Mouse (Mus musculus) mouse embryonic stem cell (cell line): ENCODE data around the gene Traf3ip1.

Source experiments
- in situ Hi-C, 2 experiments: fragments of 300-500 bp; cut with MboI; formaldehyde crosslinking; loops; 1 replicate in 1 of 2; 3 replicates in 1 of 2; pipeline ENCODE4 v1.14.3; 2019 to 2020; ENCODE audit warnings: low sequenced_read_pairs in 2 of 2, low pct_unique_long_range_greater_than_20kb in 1 of 2, mixed read lengths in 1 of 2; ENCODE audit not compliant: unreplicated experiment in 1 of 2

Gene Traf3ip1

GRCm38 (mm10) chr1:91494457-91495140, at the start of gene Traf3ip1:
Traf3ip1 (plus strand) TSS chr1:91494647.
- in situ Hi-C loops = no loop called here

- in situ Hi-C loops = no loop called here
Measured at GRCm38 (mm10) chr1:91444841-91445830, 49.3 kb upstream of the Traf3ip1 start.

GRCm38 (mm10) chr1:91446060-91446459, 48.4 kb upstream of the Traf3ip1 start:
- in situ Hi-C loops = no loop called here

- in situ Hi-C loops = no loop called here
Measured at GRCm38 (mm10) chr1:91446511-91446910, 47.9 kb upstream of the Traf3ip1 start.

DNA sequence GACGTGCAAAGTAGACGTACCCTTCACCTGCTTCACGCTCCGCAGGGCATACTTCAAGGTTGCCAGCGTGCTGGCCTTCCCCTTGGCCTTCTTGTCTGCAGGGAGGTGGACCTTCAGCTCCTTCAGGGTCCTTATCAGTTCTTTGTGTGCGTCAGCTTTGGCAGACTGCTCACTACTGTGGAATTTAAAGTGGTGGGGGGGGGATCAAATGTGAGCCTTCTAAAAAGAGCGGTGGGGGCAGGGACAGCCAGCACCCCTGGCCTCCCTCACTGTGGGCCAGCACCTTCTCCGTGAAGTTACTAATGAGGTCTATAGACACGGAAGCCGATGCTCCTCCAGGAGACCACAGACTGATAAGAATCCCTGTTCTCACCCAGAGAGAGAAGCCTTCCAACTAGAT, 45.8 kb upstream of the Traf3ip1 start:
- in situ Hi-C loops = no loop called here

DNA sequence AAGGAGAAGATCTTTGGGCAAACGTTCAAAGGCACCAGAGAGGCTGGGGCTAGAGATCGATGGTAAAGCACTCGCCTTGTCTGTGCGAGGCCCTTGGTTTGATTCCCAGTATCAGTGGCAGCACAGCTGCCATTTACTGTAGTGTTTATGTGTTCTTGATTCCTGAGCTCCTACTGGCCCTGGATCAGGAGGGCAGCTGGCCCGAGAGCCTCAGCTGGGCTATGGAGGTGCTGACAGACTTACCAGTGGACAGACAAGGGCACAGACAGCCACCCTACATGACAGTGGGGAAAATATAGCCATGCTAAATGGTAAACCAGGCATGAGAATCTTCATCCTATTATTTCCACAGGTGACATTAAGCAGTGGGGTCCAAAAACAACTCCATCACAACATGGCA, 43.6 kb upstream of the Traf3ip1 start:
- in situ Hi-C loops = no loop called here

- in situ Hi-C loops = no loop called here
Measured at GRCm38 (mm10) chr1:91451547-91452084, 42.8 kb upstream of the Traf3ip1 start.

- in situ Hi-C loops = no loop called here
Measured at GRCm38 (mm10) chr1:91453932-91454331, 40.5 kb upstream of the Traf3ip1 start.

GRCm38 (mm10) chr1:91454366-91454765, 40.1 kb upstream of the Traf3ip1 start:
- in situ Hi-C loops = no loop called here

GRCm38 (mm10) chr1:91454927-91455326, 39.5 kb upstream of the Traf3ip1 start:
- in situ Hi-C loops = no loop called here

- in situ Hi-C loops = no loop called here
Measured at GRCm38 (mm10) chr1:91455661-91456161, 38.7 kb upstream of the Traf3ip1 start.

GRCm38 (mm10) chr1:91456301-91456801, 38.1 kb upstream of the Traf3ip1 start:
- in situ Hi-C loops = no loop called here

- in situ Hi-C loops = no loop called here
Measured at GRCm38 (mm10) chr1:91457116-91457515, 37.3 kb upstream of the Traf3ip1 start.

DNA sequence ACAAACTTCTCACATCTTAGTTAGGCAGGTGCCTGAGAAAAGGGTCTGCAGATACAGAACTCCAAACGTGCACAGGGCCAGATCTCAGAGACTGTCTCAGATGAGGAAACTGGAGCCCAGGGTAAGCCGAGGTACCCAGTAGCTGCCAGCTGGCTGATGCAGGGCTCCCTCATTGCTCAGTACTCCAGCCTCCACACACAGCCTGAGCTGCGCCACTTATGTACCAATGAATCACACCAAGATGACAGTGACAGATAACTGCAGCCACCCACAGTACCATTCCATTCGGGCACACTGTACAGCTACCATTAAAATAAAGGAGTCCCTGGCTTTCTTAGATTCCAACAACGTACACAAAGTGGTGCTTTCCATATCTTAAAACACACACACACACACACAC, 36.7 kb upstream of the Traf3ip1 start:
- in situ Hi-C loops = no loop called here

DNA sequence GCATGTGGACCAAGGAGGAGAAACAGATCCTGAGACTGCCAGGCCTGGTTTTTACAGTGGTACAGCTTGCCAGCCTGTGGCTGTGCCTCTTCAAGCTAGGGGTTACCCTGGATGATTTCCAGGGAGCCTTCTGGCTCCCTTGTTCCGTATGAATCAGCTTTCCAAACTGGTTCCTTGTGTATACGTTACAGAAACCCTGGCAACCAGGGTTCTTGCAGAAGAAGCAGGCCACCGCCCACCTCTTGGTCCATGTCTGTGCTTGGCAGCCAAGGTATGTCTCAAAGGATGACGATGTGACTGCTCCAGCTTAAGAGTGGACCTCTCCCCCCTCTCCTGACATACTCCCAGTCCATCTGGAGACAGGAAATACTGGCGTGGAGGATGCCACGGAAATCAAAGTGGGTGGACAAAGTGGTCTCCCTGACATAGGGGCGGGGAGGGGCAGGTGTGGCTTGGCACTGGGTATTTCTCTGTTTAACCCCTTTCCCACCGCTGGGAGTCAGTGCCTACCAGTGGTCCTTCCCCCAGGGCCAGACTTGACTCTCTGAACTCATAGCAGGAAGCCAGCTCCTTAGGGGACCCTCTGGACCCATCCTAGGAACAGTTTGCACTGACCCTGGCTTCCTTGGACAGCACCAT, 36.1 kb upstream of the Traf3ip1 start:
- in situ Hi-C loops = no loop called here

- in situ Hi-C loops = no loop called here
Measured at GRCm38 (mm10) chr1:91459059-91459809, 35.2 kb upstream of the Traf3ip1 start, which contains the start of gene Per2. Per2 (minus strand) TSS chr1:91459324.

GRCm38 (mm10) chr1:91460069-91460468, 34.4 kb upstream of the Traf3ip1 start:
- in situ Hi-C loops = no loop called here

DNA sequence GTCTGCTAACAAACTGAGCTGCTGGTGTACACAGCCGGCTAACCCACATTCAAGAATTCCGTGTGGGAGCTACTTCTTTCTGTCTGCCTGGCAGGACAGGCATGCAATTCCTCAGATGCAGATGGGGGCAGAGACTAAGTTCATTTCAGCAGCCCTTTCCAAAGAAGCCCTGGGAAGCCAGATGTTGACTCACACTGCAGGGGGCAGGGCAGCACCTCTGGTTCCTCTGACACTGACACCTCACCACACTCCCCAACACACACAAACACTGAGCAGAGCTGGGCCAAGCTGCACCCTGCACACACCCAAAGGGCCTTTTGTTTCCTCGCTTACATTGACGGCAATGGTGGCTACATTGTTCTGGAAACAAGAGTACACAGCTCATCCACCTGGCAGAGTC, 33.9 kb upstream of the Traf3ip1 start:
- in situ Hi-C loops = no loop called here
